Mouse (Mus musculus) erythroid progenitor cell, adult 5-6 weeks (primary cell): Measurements from ENCODE around the gene Nubp2. TPM values are rescaled to one million over a fixed set of nuclear protein-coding genes. Genes with fewer than 3 reads are reported as not detected.
A peak's percentile ranks its signal among the peaks of the same experiment; 100 is the strongest.

Experiments used
- ATAC-seq: replicated peaks from 2 replicates; pipeline ENCODE4 v1.8.0; 2016; ENCODE audit warnings: moderate number of reproducible peaks, mild to moderate bottlenecking, moderate TSS enrichment, inconsistent platforms; ENCODE audit not compliant: poor library complexity, low FRiP score, severe bottlenecking
- total RNA-seq, 2 experiments: library from RNA; stranded (forward) in 1 of 2; stranded (reverse) in 1 of 2; fragments of 150-400 nt in 1 of 2; fragments of 186-747, 209-891 nt in 1 of 2; gene quantifications; 2 replicates each; pipeline versions ENCODE4 v1.2.3 to v1.2.4; 2015 to 2017; ENCODE audit warnings: low replicate concordance in 2 of 2

The Nubp2 gene
- total RNA-seq, 2 experiments from 2014 or later, result 31.9 to 44.1 TPM

DNA sequence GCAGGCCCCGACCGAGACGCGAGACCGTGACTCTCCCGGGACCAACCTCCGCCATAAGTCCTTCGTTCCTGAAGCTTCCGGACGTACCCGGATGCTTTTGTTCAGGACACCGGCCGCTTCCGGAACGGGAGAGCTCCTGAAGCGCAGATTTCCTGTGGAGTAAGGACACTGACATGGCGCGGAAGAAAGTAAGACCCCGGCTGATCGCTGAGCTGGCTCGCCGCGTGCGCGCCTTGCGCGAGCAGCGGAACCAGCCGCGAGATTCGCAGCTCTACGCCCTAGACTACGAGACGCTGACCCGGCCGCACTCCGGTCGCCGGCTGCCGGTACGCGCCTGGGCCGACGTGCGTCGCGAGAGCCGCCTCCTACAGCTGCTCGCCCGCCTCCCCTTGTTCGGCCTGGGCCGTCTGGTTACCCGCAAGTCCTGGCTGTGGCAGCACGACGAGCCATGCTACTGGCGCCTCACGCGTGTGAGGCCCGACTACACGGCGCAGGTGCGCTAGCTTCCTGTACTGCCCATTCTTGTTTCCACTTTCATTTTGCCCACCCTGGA is 8.9 kb upstream of the Nubp2 start, which contains the start of the genes Eme2 and Mrps34:
TSS of gene Eme2 (minus strand) at position 93 of the 553 bp plus-strand sequence.
TSS of gene Mrps34 (plus strand) at position 122 of the 553 bp plus-strand sequence.
- peak; percentile 51 for ATAC-seq

DNA sequence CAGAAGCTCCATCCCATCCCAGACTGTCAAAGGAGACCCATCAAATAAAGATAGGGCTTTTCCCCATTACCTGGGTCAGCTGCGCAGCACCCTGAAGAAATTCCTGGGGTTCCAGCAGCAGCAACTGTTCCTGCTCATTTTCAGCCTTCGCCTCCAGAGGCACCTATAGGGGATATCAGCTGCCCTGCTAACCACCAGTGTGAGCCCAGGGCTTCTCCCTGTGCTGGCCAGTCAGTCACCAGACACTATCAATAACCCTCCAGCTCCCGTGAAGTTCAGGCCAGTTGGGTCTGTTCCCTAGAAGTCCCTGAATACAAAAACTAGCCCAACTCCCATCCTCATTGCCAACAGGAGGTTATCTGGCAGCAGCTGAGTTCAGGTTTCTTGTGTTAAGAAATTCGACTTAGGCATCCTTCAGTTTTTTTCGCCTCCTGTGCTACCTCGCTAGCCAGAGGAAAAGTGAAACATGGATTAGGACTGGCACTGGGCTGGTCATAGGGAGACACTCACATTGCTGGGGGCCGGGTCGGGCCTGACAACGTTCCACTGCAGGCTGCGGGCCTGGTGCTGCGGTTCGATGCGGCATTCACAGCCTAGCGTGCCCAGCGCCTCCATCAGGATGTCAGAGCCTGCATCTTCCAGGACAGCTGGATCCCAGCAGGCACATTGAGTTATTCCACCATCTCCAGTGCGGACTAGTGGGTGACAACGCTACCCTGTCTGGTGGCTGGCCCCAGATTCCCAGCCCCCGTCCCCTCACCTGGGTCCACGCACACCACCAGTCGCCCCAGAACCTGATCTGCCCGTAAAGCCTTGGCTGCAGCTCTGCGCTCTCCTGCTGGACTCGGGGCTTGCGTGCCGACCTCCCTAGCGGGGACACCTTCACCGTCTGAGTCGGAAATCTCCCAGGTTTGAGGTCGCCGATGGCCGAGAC is 8.2 kb upstream of the Nubp2 start:
- peak; percentile 31 for ATAC-seq

DNA sequence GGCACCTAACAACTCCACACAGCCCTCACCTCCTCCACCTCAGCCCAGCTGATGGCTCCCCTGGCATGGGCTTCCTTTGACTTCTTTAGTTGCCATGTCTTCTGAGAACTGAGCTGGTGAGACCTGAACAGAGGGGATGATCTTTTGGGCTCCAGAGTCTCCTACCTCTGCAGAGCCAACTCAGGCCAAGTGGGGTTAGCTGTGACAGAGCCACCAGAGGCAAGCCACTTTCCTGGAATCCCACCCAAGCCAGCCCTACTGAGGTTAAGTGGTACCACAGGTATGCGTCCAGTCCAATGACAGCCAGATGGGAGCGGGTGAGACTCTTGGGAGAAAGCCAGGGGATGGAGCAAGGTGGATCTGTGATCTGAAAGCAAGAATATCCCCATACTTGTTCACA is 7.1 kb upstream of the Nubp2 start:
- ATAC-seq, result no peak

DNA sequence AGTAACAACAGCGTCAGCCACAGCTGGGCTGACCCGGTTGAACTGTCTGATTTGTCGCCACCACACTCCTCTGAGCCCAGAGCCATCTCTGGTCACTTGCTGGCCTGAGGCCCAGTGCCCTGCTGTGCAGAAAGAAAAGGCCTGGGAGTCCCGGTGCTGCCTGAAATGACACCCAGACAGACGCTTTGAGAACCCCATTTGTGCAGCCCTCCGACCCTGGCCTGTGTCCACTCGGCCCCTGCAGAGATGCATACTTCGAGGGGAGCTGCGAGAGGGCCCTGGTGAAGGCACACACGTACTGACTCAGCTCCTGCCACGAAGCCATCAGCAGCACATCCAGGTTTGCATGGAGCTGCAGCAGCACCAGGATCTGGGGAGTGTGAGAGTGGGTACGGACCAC is 6.6 kb upstream of the Nubp2 start:
- no peak for ATAC-seq

DNA sequence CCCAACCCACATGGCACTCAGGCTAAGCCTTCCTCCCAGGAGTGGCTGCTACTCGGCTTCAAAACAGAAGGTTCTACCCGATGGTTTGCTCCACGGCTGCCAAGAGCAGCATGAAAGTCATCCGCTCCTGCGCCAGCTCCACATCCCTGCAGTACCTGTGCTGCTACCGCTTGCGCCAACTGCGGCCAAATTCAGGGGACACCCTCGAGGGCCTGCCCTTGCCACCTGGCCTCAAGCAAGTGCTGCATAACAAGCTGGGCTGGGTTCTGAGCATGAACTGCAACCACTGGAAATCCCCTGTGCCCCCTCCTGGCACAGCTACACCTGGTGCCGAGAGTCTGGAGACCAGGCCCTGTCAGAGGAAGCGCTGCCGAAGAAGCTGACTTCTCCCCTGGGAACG is 5.2 kb upstream of the Nubp2 start:
- no peak for ATAC-seq

DNA sequence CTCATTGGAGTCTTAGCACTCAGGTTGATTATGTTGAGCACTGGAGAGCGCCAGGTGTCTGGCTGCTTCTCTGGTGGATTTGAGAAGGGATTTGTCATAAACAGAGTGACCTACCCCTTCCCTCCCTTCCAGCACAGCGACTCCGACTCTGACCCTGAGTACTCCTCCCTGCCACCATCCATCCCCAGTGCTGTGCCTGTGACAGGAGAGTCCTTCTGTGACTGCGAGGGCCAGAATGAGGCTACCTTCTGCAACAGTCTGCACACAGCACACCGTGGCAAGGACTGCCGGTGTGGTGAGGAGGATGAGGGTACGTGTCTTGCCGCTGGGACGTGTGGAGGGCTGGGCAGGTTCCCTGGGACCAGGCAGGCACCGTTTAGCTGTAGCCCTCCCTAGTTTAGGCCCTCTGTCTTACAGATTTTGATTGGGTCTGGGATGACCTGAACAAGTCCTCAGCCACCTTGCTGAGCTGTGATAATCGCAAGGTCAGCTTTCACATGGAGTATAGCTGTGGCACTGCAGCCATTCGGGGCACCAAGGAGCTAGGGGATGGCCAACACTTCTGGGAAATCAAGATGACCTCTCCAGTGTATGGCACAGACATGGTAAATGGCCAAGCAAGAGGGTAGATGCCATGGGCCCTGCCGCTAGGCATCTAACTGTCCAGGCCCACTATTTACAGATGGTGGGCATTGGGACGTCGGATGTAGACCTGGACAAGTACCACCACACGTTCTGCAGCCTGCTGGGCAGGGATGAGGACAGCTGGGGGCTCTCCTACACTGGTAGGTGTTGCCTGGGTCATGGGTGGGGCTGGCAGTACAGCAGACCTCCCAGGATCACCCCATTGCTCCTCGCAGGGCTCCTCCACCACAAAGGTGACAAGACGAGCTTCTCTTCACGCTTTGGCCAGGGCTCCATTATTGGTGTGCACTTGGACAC is 4.3 kb upstream of the Nubp2 start:
- no peak for ATAC-seq

DNA sequence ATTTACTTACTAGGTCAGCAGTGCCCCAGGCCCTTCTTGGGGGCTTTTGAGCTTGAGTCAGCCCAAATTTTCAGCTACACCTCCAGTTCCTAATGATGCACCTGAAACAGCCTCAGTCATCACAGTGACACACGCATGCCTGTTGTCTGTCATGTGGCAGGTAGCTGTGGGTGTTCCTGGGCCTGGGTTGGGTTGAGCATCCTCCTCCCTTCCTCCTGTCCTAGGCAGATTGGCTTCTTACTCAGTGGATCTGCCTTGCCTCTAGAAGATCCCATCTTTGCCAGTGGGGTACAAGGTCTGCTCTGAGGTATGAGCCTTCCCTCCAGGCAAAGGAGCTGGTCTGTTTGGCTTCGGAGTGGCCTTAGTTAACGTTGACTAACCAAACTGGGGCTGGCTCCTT is 2.7 kb upstream of the Nubp2 start:
- ATAC-seq, result no peak

DNA sequence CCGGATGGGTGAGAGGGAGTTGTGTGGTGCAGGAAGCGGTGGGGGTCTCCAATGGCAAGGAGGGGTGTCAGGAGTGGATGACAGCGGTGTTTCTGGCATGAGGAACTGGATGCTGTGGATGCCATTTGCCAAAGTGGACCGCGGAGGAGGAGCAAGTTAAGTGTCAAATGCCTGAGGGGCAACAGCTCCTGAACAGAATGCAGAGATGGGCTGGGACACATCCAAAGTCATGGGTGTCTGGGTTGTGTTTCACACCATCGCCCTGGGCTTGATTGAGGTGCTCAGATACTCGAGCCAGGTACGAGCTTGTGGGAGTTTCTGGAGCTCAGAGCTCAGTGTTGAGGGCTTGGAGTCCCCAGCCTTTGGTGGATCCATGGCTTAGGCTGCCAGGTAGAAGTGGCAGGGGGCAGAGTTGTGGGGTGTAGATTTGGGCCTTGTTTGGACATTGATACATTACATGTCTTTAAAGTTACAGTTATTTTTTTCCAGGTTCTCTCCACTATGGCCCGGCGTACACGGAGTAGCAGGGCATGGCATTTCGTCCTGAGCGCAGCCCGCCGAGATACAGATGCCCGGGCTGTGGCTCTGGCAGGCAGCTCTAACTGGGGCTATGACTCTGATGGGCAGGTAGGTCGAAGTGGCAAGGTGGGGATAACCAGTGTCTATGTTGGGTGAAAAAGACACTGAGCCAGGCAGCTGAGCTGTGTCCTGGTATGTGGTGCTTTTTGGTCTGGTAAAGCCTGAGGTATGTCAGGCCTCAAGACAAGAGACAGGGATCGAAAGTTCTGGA is 1.3 kb upstream of the Nubp2 start:
- ATAC-seq, result no peak

DNA sequence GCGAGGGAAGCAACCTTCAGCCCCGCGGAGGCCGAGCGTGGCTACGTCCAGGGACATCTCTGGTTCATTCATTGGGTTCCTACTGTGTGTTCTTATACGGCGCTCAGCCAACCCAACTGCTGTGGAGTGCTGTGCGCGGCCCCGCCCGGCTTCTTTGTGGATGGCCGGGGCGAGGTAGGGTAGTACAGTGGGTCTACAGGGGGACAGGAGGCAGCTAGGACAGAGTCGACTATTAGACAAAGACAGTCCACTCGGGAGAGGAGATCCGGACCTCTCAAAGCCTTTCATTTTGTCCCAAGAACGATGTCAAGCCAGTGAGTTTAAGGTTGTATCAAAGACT is 753 bp upstream of the Nubp2 start:
- ATAC-seq, result peak; percentile 8

DNA sequence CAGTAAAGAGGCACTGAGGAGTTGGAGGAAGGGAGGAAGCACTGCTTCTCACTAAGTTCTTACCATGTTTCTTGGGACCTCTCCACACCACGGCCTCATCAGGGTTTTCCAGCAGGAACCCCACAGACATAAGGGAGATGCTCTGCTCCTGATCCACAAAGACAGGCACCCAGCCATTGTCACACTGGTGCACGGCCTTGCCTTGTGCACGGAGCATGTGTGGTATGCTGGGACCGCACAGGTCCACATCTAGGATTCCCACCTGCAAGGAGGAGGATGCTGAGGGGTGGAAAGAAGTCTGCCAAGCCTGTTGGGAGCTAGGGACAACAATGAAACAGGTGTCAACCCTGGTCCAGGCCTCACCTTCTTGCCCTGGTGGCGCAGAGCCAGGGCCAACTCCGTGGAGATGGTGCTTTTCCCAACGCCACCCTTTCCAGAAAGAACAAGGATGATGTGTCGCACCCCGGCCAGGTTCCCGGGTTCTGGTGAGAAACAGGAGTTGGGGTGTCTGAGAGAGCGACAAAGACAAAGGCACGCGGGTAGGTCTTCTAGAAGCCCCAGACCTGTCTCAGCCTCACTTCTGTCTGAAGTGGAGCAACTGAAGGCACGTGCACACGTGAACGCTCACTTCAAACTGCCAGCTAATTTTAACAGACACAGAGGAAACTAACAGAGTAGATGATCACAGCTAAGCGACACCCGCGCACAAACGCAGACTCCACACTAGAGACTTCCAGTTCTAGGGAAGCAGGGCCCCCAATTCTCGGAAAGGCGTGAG is 604 bp downstream of the Nubp2 start:
- peak; percentile 3; the same call in 1 of the 2 replicates for ATAC-seq

DNA sequence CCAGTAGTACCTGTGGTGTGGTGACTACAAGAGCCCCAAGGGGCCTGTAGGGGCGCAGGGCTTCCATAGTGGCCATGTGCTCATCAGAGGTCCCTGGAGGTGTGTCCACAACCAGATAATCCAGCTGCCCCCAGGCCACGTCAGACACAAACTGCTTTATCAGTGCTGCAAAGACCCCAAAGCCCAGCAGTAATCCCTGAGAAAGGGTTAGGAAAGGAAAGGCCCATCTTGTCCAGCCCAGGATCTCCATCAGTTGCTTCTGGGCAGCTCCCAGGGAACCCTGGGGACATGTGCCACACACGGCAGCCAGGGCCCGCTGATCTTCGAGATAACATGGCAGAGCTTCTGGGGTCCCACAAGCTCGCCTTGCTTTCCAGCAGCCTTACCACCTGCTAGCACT is 1.8 kb downstream of the Nubp2 start:
- no peak for ATAC-seq

DNA sequence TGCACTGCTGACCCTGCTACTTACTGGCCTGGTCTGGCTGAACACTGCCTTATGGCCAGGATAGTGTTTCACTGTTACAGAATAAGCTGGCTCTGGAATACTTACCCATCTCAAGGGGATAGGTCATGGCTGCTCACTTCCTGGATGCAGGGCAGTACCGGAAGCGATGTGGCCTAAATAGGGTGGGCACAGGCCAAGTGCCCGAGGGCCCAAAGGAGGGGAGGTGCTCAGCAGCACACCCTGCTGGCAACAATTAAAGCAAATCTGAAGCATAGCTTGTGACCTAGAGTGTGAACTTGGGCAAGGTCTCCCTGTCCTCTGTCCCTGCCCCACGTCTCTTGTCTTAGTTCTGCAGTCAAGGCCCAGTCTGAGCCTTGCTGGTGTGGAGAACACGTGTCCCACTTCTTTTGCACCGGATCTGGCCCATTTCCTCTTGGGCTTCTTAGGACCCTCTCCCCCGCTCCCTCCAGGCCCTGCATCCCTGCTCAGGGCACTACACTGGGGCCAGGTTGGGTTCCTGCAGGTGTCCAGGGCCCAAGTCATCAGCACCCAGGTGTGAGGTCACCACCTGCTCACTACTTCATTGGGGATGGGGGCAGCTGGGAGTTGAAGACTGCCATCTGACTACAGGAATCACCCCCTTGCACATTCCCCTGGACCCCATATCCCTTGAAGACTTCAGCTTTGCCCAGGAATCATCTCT is 4.3 kb downstream of the Nubp2 start:
- no peak for ATAC-seq

DNA sequence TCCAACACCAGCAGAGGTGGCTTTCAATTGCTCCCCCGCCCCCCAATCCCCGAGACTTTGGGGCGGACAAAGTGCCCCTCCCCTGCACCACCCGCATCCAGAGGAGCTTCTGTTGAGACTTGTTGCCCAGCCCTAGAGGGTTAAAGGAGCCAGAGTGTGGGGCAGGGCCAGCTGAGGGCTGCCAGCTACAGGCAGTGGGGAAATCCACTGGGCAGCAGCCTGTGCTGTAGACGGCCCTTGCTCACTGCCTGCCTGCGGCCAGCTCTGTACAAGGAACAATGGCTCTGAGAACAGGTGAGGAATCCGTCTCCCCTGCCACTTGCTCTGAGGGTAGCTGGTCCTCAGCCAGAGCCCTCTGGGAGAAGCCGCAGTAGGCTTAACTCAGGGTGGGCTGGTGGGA is 7.6 kb downstream of the Nubp2 start:
- ATAC-seq, result no peak

DNA sequence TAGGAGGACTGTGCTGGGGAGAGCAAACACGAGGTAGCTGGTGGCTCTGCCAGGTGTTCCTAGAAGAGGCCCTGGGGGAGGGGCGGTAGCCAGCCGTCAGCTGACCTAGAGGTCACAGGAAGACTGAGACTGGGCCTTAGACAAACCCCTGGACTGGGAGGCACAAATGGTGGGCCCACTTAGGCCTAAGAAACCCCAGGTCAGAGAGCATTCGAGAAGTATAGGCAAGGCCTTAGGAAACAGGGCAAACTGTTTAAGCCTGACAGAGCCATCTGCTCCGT is 8.1 kb downstream of the Nubp2 start:
- no peak for ATAC-seq

DNA sequence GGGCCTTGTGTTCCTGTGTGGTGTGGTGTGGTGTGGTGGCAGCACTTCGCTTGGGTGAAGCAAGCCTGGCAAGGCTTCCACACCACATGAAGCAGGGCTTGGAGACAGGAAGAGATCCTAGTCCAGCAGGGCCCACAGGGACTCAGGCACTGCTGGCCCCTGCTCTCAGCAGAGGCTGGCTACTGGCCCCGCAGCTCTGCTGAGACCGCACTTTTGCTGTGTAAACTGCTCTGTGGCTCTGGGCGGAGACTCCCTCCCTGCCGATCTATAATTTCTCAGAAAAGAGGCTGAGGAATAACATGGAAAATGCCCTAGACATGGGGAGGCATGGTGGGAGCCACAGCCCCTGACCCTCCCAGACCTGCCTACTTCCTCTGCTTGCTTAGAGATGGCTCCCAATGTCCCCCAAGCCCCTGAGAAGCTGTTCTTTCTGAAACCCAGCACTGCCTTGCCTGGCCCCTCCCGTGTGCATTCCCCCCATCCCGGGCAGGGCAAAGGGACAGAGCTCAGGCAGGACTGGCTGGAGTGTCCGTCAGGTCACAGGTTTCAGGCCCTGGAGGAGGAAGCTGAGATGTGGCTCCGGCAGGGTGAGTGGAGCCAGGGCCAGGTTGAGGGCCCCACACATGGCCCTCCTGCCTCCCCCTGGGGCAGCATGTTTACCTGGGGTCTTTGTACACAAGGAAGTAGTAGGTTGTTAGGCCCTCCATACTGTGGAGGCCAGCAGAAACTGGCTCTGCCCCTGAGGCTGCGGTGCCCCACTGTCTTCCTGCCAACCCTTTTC is 8.6 kb downstream of the Nubp2 start:
- ATAC-seq, result no peak

DNA sequence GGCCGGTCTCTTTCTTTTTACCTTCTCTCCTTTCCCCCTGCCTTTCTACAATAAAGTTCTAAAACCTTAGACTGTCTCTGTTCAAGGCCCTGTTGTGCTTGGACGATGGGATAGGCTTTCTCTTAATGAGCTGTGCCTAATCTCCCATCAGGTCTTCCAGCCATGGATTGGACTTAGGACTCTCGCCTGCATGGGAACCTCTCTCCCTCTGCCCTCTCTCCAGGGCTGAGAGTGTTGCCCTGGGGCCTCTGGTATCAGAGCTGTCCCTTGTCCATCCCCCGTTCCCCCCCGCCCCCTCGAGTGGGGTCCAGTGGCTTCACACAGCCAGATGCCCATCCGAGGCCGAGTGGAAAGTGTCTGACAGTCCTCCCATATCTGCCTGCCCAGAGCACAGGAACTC is 11.2 kb downstream of the Nubp2 start:
- ATAC-seq, result no peak

DNA sequence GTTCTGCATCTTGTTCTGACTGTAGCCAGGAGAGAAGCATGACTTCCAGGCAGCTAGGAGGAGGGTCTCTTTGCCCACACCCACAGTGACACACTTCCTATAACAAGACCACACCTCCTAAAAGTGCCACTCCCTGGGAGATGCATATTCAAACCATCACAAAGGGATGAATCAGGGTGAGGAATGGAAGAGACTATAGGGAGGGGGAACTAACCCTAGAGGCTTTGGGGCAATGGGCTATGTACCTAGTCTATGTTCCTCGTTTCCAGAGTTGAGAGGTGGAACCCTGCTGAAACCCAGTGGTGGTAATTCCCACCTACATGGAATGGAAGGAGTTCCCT is 11.8 kb downstream of the Nubp2 start:
- ATAC-seq, result no peak
